Mouse (Mus musculus) heart, embryonic 13.5 days (tissue): ENCODE data around the gene Ank2. TPM values are rescaled to one million over a fixed set of nuclear protein-coding genes. Genes with fewer than 3 reads are reported as not detected.

Source experiments
- ATAC-seq: fragments of 200-750 bp; cut with Nextera tagmentation; 2 replicates; pipeline ENCODE4 v1.8.0; 2017; ENCODE audit warnings: moderate TSS enrichment; ENCODE audit not compliant: insufficient number of reproducible peaks, low FRiP score, low TSS enrichment; ENCODE audit errors: extremely low read depth
- H3K27ac ChIP-seq: fragments of 300-500 bp; sonication (generic); replicated peaks from 2 replicates; pipeline ENCODE4 v1.5.1; 2015; ENCODE audit warnings: moderate library complexity, mild to moderate bottlenecking, inconsistent platforms
- H3K27me3 ChIP-seq: fragments of 300-500 bp; sonication (generic); replicated peaks from 2 replicates; pipeline ENCODE4 v1.6.1; 2015; ENCODE audit warnings: mild to moderate bottlenecking, inconsistent platforms
- H3K36me3 ChIP-seq: fragments of 300-500 bp; sonication (generic); 2 replicates; pipeline ENCODE4 v1.6.1; 2015; ENCODE audit warnings: mild to moderate bottlenecking, inconsistent platforms
- H3K4me1 ChIP-seq: fragments of 300-500 bp; sonication (generic); 2 replicates; pipeline ENCODE4 v1.6.1; 2015; ENCODE audit warnings: inconsistent platforms
- H3K4me2 ChIP-seq: fragments of 300-500 bp; sonication (generic); 2 replicates; pipeline ENCODE4 v1.6.1; 2015; ENCODE audit warnings: inconsistent platforms, mild to moderate bottlenecking, moderate library complexity
- H3K4me3 ChIP-seq: fragments of 300-500 bp; sonication (generic); 2 replicates; pipeline ENCODE4 v1.5.1; 2015; ENCODE audit warnings: moderate library complexity, mild to moderate bottlenecking, inconsistent platforms
- H3K9ac ChIP-seq: fragments of 300-500 bp; sonication (generic); 2 replicates; pipeline ENCODE4 v1.6.1; 2015; ENCODE audit warnings: inconsistent platforms, mild to moderate bottlenecking, moderate library complexity
- H3K9me3 ChIP-seq: fragments of 300-500 bp; sonication (generic); 2 replicates; pipeline ENCODE4 v1.6.1; 2016; ENCODE audit warnings: inconsistent platforms
- WGBS: fragments of 180-500 bp; shearing (Covaris S2); methylation state at CpG from one replicate; pipeline ENCODE4 v1.1.7; 2015; ENCODE audit warnings: mixed read lengths; 5-methylcytosine and 5-hydroxymethylcytosine counted together
- polyA plus RNA-seq: library from polyadenylated mRNA; unstranded; fragments of >200 nt; fragmentation: Nextera tagmentation; extraction: Ambion mirVana; gene quantifications from 2 replicates; pipeline ENCODE4 v1.2.1, GENCODE M21; 2015

Ank2 gene
- polyA plus RNA-seq, 1 experiment from 2014 or later: 27.6 TPM

- H3K27ac ChIP-seq: peak overlapping the region; percentile 63
- peak overlapping the region; percentile 44; the same call in 1 of the 2 replicates for H3K9ac ChIP-seq
- H3K9me3 ChIP-seq: no peaks in the 10 kb centered on the region
- no peak for ATAC-seq
- WGBS: 18% methylated on average over 5 of the region's 5 CpGs
- H3K27me3 ChIP-seq: no peaks in the 10 kb centered on the region
- H3K36me3 ChIP-seq: no peaks in the 10 kb centered on the region
- 0 out of 2 replicates have a peak overlapping the region, but pooled peaks have one; percentile 6 for H3K4me3 ChIP-seq
- H3K4me1 ChIP-seq: peaks cover 16% of the 10 kb centered on the region
- peak overlapping the region; percentile 58 for H3K4me2 ChIP-seq
These were observed 41.3 kb downstream of the Ank2 start for GRCm38 (mm10) chr3:127457761-127458419.

GRCm38 (mm10) chr3:127453738-127454137, 45.4 kb downstream of the Ank2 start:
- Histone ChIP-seq H3K4me2 (no peak overlapping the region), H3K4me1 (peaks cover 14% of the 10 kb centered on the region), H3K9me3 (no peaks in the 10 kb centered on the region), H3K27ac (no peak overlapping the region), H3K27me3 (no peaks in the 10 kb centered on the region), H3K9ac (no peak overlapping the region), H3K4me3 (no peak overlapping the region), H3K36me3 (no peaks in the 10 kb centered on the region)
- WGBS: 73% methylated on average over 4 of the region's 4 CpGs
- ATAC-seq: no peak

DNA sequence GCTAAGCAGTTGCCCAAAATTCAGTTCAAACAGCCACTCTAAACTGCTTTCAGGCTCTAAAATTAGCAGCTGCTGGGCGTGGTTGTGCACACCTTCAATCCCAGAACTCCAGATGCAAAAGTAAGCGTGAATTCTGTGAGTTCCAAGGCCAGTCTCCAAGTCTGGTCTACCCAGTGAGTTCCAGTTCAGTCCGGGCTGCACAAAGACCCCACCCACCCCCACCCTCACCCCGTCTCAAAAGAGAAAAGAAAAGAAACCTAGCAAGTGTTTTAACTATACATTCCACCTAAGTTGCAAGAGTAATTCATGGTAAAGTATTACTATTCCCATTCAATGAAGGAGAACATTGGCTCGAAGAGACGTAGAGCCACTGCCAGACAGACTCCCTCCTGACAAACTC, 45.9 kb downstream of the Ank2 start:
- Histone ChIP-seq H3K36me3 (no peaks in the 10 kb centered on the region), H3K27ac (no peak overlapping the region), H3K4me2 (no peak overlapping the region), H3K4me1 (peaks cover 10% of the 10 kb centered on the region), H3K4me3 (no peak overlapping the region), H3K9ac (no peak overlapping the region), H3K9me3 (no peaks in the 10 kb centered on the region), H3K27me3 (no peaks in the 10 kb centered on the region)
- 80% methylated on average over 6 of the region's 6 CpGs for WGBS
- ATAC-seq: no peak

- no peaks in the 10 kb centered on the region for H3K27me3 ChIP-seq
- H3K4me2 ChIP-seq: peak overlapping the region; percentile 16; the same call in 1 of the 2 replicates
- WGBS: 54% methylated on average over 13 of the region's 13 CpGs
- no peak overlapping the region for H3K27ac ChIP-seq
- ATAC-seq: no peak
- no peak overlapping the region for H3K4me3 ChIP-seq
- H3K4me1 ChIP-seq: peaks cover 6% of the 10 kb centered on the region; the same call in 1 of the 2 replicates
- H3K36me3 ChIP-seq: no peaks in the 10 kb centered on the region
- no peak overlapping the region for H3K9ac ChIP-seq
- no peaks in the 10 kb centered on the region for H3K9me3 ChIP-seq
These were observed 46.9 kb downstream of the Ank2 start for GRCm38 (mm10) chr3:127452233-127452632.

- 32% methylated on average over 9 of the region's 9 CpGs for WGBS
- H3K9me3 ChIP-seq: no peaks in the 10 kb centered on the region
- no peak for ATAC-seq
These were observed 47.4 kb downstream of the Ank2 start for GRCm38 (mm10) chr3:127451741-127452140.

GRCm38 (mm10) chr3:127451070-127451469, 48.1 kb downstream of the Ank2 start:
- ATAC-seq: no peak
- Histone ChIP-seq H3K27ac (no peak overlapping the region), H3K27me3 (no peaks in the 10 kb centered on the region), H3K36me3 (no peaks in the 10 kb centered on the region), H3K4me2 (no peak overlapping the region), H3K4me1 (peaks cover 6% of the 10 kb centered on the region; the same call in 1 of the 2 replicates), H3K4me3 (no peak overlapping the region), H3K9ac (no peak overlapping the region), H3K9me3 (no peaks in the 10 kb centered on the region)
- WGBS: 2% methylated on average over 3 of the region's 3 CpGs

More at GRCm38 (mm10) chr3:127451741-127452140, 47.4 kb downstream of the Ank2 start:
- Histone ChIP-seq H3K27me3 (no peaks in the 10 kb centered on the region), H3K4me3 (no peak overlapping the region), H3K4me2 (peak overlapping the region; percentile 16), H3K9ac (no peak overlapping the region), H3K4me1 (peaks cover 6% of the 10 kb centered on the region; the same call in 1 of the 2 replicates), H3K36me3 (no peaks in the 10 kb centered on the region), H3K27ac (no peak overlapping the region)

- Histone ChIP-seq H3K4me1 (no peaks in the 10 kb centered on the region), H3K4me3 (no peak overlapping the region), H3K4me2 (no peak overlapping the region), H3K9me3 (no peaks in the 10 kb centered on the region), H3K27me3 (no peaks in the 10 kb centered on the region), H3K9ac (no peak overlapping the region), H3K36me3 (no peaks in the 10 kb centered on the region), H3K27ac (no peak overlapping the region)
- 50% methylated on average over 5 of the region's 5 CpGs for WGBS
- no peak for ATAC-seq
These were observed 53.0 kb downstream of the Ank2 start for GRCm38 (mm10) chr3:127446173-127446572.

- WGBS: 57% methylated on average over 3 of the region's 3 CpGs
- H3K27ac ChIP-seq: no peak overlapping the region
- ATAC-seq: no peak
- no peaks in the 10 kb centered on the region for H3K36me3 ChIP-seq
- no peaks in the 10 kb centered on the region for H3K9me3 ChIP-seq
- no peaks in the 10 kb centered on the region for H3K27me3 ChIP-seq
- H3K4me1 ChIP-seq: no peaks in the 10 kb centered on the region
- no peak overlapping the region for H3K4me2 ChIP-seq
- H3K4me3 ChIP-seq: no peak overlapping the region
- H3K9ac ChIP-seq: no peak overlapping the region
These were observed 65.9 kb downstream of the Ank2 start for GRCm38 (mm10) chr3:127433291-127433690.

DNA sequence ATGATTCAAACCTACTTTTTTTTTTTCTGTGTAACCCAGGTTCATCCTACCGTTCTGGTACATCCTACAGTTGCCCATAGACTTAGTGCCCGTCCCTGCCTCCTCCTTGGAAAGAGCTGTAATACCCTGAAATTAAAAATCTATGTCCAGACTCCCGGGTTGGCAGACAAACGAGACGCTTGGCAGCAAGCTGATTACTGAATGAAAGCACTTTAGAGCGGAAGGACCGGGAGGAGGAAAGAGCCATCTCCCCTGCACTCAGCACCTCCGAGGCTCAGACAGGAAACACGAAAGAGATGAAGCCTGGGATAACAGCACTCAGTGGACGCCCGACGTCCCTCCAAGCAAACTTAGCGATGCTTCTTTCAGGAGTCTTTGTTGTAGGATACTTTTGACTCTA, 69.3 kb downstream of the Ank2 start:
- peak overlapping the region; percentile 22; the same call in 1 of the 2 replicates for H3K4me2 ChIP-seq

GRCm38 (mm10) chr3:127428527-127428926, 70.6 kb downstream of the Ank2 start:
- Histone ChIP-seq H3K27ac (no peak overlapping the region), H3K9me3 (peaks cover 6% of the 10 kb centered on the region; the same call in 1 of the 2 replicates), H3K27me3 (no peaks in the 10 kb centered on the region), H3K36me3 (no peaks in the 10 kb centered on the region), H3K4me3 (no peak overlapping the region), H3K4me1 (no peaks in the 10 kb centered on the region), H3K4me2 (no peak overlapping the region), H3K9ac (no peak overlapping the region)
- 82% methylated on average over 3 of the region's 3 CpGs for WGBS
- no peak for ATAC-seq

More for the DNA sequence above, 69.3 kb downstream of the Ank2 start:
- Histone ChIP-seq H3K4me3 (no peak overlapping the region), H3K4me1 (no peaks in the 10 kb centered on the region), H3K9ac (no peak overlapping the region), H3K27ac (no peak overlapping the region), H3K36me3 (no peaks in the 10 kb centered on the region), H3K27me3 (no peaks in the 10 kb centered on the region), H3K9me3 (peaks cover 4% of the 10 kb centered on the region; the same call in 1 of the 2 replicates)
- WGBS: 38% methylated on average over 13 of the region's 13 CpGs
- no peak for ATAC-seq

GRCm38 (mm10) chr3:127416950-127417349, 82.2 kb downstream of the Ank2 start:
- Histone ChIP-seq H3K4me2 (no peak overlapping the region), H3K27ac (no peak overlapping the region), H3K4me3 (no peak overlapping the region), H3K4me1 (no peaks in the 10 kb centered on the region), H3K36me3 (no peaks in the 10 kb centered on the region), H3K9me3 (no peaks in the 10 kb centered on the region), H3K9ac (no peak overlapping the region), H3K27me3 (no peaks in the 10 kb centered on the region)
- WGBS: 78% methylated on average over 4 of the region's 4 CpGs
- no peak for ATAC-seq

DNA sequence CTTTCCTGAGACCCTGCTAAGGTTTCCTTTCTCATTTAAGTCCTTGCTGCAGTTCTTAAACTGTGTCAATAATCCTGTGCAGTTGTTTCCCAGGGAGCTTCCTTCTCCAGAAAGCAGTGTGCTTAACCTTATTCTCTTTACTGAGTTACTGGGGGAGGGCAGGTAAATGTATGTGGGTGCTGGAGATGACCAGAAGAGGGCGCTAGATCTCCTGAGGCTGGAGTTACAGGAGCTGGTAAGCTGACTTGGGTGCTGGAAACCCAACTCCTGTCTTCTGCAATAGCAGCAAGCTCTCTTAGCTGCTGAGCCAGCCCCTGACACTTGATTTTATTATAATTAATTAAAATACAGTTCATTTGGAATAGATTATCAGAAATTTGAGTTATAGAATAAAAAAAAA, 84.7 kb downstream of the Ank2 start:
- no peak overlapping the region for H3K9ac ChIP-seq
- no peak for ATAC-seq

More for the DNA sequence above, 84.7 kb downstream of the Ank2 start:
- H3K4me2 ChIP-seq: no peak overlapping the region
- H3K27ac ChIP-seq: no peak overlapping the region
- H3K4me1 ChIP-seq: no peaks in the 10 kb centered on the region
- H3K36me3 ChIP-seq: no peaks in the 10 kb centered on the region
- H3K27me3 ChIP-seq: no peaks in the 10 kb centered on the region
- no peaks in the 10 kb centered on the region for H3K9me3 ChIP-seq
- 44% methylated on average over 1 of the region's 1 CpGs for WGBS
- H3K4me3 ChIP-seq: no peak overlapping the region
